Mouse (Mus musculus) telencephalon, adult 2 months (tissue): ENCODE results near the gene Tfap4.
"Not testable (repeated sequence)": the region's sequence is repeated elsewhere in the genome, so short reads cannot be mapped to it uniquely, and the experiment has no call there.

Source experiments
- DNase-seq: peaks from one replicate; pipeline ENCODE4 v3.0.0-alpha.2; 2011; ENCODE audit warnings: low read depth, low spot score

Tfap4 gene

GRCm38 (mm10) chr16:4552829-4553550, 6.7 kb downstream of the Tfap4 start:
- no peak for DNase-seq

- no peak for DNase-seq
Measured at GRCm38 (mm10) chr16:4551885-4552284, 7.8 kb downstream of the Tfap4 start.

GRCm38 (mm10) chr16:4551056-4551455, 8.6 kb downstream of the Tfap4 start:
- no peak for DNase-seq

- DNase-seq, result no peak
Measured at GRCm38 (mm10) chr16:4548953-4549688, 10.5 kb downstream of the Tfap4 start.

- no peak for DNase-seq
Measured at GRCm38 (mm10) chr16:4547611-4548010, 12.0 kb downstream of the Tfap4 start.

GRCm38 (mm10) chr16:4546838-4547237, 12.8 kb downstream of the Tfap4 start:
- no peak for DNase-seq

- no peak for DNase-seq
Measured at GRCm38 (mm10) chr16:4544845-4545244, 14.8 kb downstream of the Tfap4 start.

GRCm38 (mm10) chr16:4543266-4543665, 16.4 kb downstream of the Tfap4 start:
- DNase-seq, result no peak

GRCm38 (mm10) chr16:4542236-4542774, 17.3 kb downstream of the Tfap4 start:
- DNase-seq, result no peak

GRCm38 (mm10) chr16:4541501-4542198, 18.0 kb downstream of the Tfap4 start, which contains the start of gene Srl:
Gene Srl (minus strand): TSS chr16:4541816.
- peak; percentile 99 for DNase-seq

GRCm38 (mm10) chr16:4541033-4541432, 18.6 kb downstream of the Tfap4 start:
- no peak for DNase-seq

- DNase-seq, result no peak
Measured at GRCm38 (mm10) chr16:4540064-4540775, 19.4 kb downstream of the Tfap4 start.

GRCm38 (mm10) chr16:4539521-4539920, 20.1 kb downstream of the Tfap4 start:
- no peak for DNase-seq

- no peak for DNase-seq
Measured at GRCm38 (mm10) chr16:4537616-4538358, 21.9 kb downstream of the Tfap4 start.

- not testable (repeated sequence) for DNase-seq
Measured at GRCm38 (mm10) chr16:4527373-4527772, 32.3 kb downstream of the Tfap4 start.

GRCm38 (mm10) chr16:4523313-4524004, 36.2 kb downstream of the Tfap4 start:
- no peak for DNase-seq

GRCm38 (mm10) chr16:4522879-4523278, 36.8 kb downstream of the Tfap4 start:
- DNase-seq, result no peak

GRCm38 (mm10) chr16:4521735-4522530, 37.7 kb downstream of the Tfap4 start:
- DNase-seq, result no peak

- no peak for DNase-seq
Measured at GRCm38 (mm10) chr16:4521074-4521667, 38.5 kb downstream of the Tfap4 start.
